Mouse (Mus musculus): ENCODE measurements around the gene Alkal2. TPM values are rescaled to one million over a fixed set of nuclear protein-coding genes. Genes with fewer than 3 reads are reported as not detected.

Alkal2 gene
- total and polyA plus RNA-seq, 2 experiments from 2014 or later = 0.33 to 0.41 TPM

- no peaks in the 10 kb centered on the region for H3K4me1 ChIP-seq (ENCODE audit: insufficient read depth, low read length)
- ATAC-seq (ENCODE audit: low FRiP score) = no peak
- no peak overlapping the region for H3K4me2 ChIP-seq (ENCODE audit: low read depth, low read length, poor library complexity, severe bottlenecking)
- no peak overlapping the region for H3K27ac ChIP-seq (ENCODE audit: low read depth, low read length)
- H3K27me3 ChIP-seq (ENCODE audit: insufficient read depth, low read length) = no peaks in the 10 kb centered on the region
- TF ChIP-seq CTCF (IDR thresholded peaks at IDR 0.05) = no peak
- WGBS = 67% methylated on average over 2 of the region's 2 CpGs
- H3K9me3 ChIP-seq (ENCODE audit: low read length) = no peaks in the 10 kb centered on the region
- H3K36me3 ChIP-seq (ENCODE audit: insufficient read depth, low read length) = no peaks in the 10 kb centered on the region
- no peak overlapping the region for H3K4me3 ChIP-seq (ENCODE audit: low read depth, low read length)
- DNase-seq (ENCODE audit: low spot score) = peak; percentile 75
- H3K9ac ChIP-seq (replicated peaks; ENCODE audit: low read length, poor library complexity, severe bottlenecking) = no peak overlapping the region
Observed at GRCm38 (mm10) chr12:30864347-30864746, 19.8 kb upstream of the Alkal2 start.

GRCm38 (mm10) chr12:30865781-30866180 lies 18.3 kb upstream of the Alkal2 start:
- TF ChIP-seq CTCF (IDR thresholded peaks at IDR 0.05) = no peak
- no peaks in the 10 kb centered on the region for H3K36me3 ChIP-seq (ENCODE audit: insufficient read depth, low read length)
- ATAC-seq (ENCODE audit: low FRiP score) (no peak), DNase-seq (ENCODE audit: low spot score) (no peak)
- H3K4me3 ChIP-seq (ENCODE audit: low read depth, low read length) = no peak overlapping the region
- no peaks in the 10 kb centered on the region for H3K4me1 ChIP-seq (ENCODE audit: insufficient read depth, low read length)
- WGBS = 84% methylated on average over 4 of the region's 4 CpGs
- no peak overlapping the region for H3K4me2 ChIP-seq (ENCODE audit: low read depth, low read length, poor library complexity, severe bottlenecking)
- no peaks in the 10 kb centered on the region for H3K27me3 ChIP-seq (ENCODE audit: insufficient read depth, low read length)
- no peak overlapping the region for H3K27ac ChIP-seq (ENCODE audit: low read depth, low read length)
- H3K9ac ChIP-seq (replicated peaks; ENCODE audit: low read length, poor library complexity, severe bottlenecking) = no peak overlapping the region
- H3K9me3 ChIP-seq (ENCODE audit: low read length) = no peaks in the 10 kb centered on the region

GRCm38 (mm10) chr12:30879447-30879846 lies 4.7 kb upstream of the Alkal2 start:
- no peak for DNase-seq (ENCODE audit: low spot score)
- no peaks in the 10 kb centered on the region for H3K36me3 ChIP-seq (ENCODE audit: insufficient read depth, low read length)
- no peak overlapping the region for H3K9ac ChIP-seq (replicated peaks; ENCODE audit: low read length, poor library complexity, severe bottlenecking)

GRCm38 (mm10) chr12:30883592-30883985 lies 533 bp upstream of the Alkal2 start:
- Histone ChIP-seq H3K36me3 (ENCODE audit: insufficient read depth, low read length) (no peaks in the 10 kb centered on the region), H3K27ac (ENCODE audit: low read depth, low read length) (no peak overlapping the region), H3K4me3 (ENCODE audit: low read depth, low read length) (peak overlapping the region; percentile 57), H3K4me1 (ENCODE audit: insufficient read depth, low read length) (no peaks in the 10 kb centered on the region; the same call in 1 of the 2 replicates), H3K4me2 (ENCODE audit: low read depth, low read length, poor library complexity, severe bottlenecking) (peak overlapping the region; percentile 100), H3K27me3 (ENCODE audit: insufficient read depth, low read length) (peaks cover 21% of the 10 kb centered on the region), H3K9me3 (ENCODE audit: low read length) (no peaks in the 10 kb centered on the region), H3K9ac (replicated peaks; ENCODE audit: low read length, poor library complexity, severe bottlenecking) (0 out of 2 replicates have a peak overlapping the region, but pooled peaks have one; percentile 33)
- DNase-seq (ENCODE audit: low spot score) (no peak), ATAC-seq (ENCODE audit: low FRiP score) (no peak)
- TF ChIP-seq CTCF (IDR thresholded peaks at IDR 0.05) = no peak
- WGBS = 14% methylated on average over 4 of the region's 4 CpGs

More at GRCm38 (mm10) chr12:30879447-30879846, 4.7 kb upstream of the Alkal2 start:
- no peaks in the 10 kb centered on the region for H3K9me3 ChIP-seq (ENCODE audit: low read length)
- H3K27me3 ChIP-seq (ENCODE audit: insufficient read depth, low read length) = peaks cover 5% of the 10 kb centered on the region; the same call in 1 of the 2 replicates
- TF ChIP-seq CTCF (IDR thresholded peaks at IDR 0.05) = peak; percentile 38
- no peak overlapping the region for H3K27ac ChIP-seq (ENCODE audit: low read depth, low read length)
- H3K4me3 ChIP-seq (ENCODE audit: low read depth, low read length) = no peak overlapping the region
- H3K4me2 ChIP-seq (ENCODE audit: low read depth, low read length, poor library complexity, severe bottlenecking) = no peak overlapping the region
- ATAC-seq (ENCODE audit: low FRiP score) = no peak
- 72% methylated on average over 6 of the region's 6 CpGs for WGBS
- no peaks in the 10 kb centered on the region; the same call in 1 of the 2 replicates for H3K4me1 ChIP-seq (ENCODE audit: insufficient read depth, low read length)

- Histone ChIP-seq H3K4me2 (ENCODE audit: low read depth, low read length, poor library complexity, severe bottlenecking) (peak overlapping the region; percentile 100), H3K4me3 (ENCODE audit: low read depth, low read length) (peak overlapping the region; percentile 57), H3K27ac (ENCODE audit: low read depth, low read length) (no peak overlapping the region), H3K36me3 (ENCODE audit: insufficient read depth, low read length) (no peaks in the 10 kb centered on the region), H3K27me3 (ENCODE audit: insufficient read depth, low read length) (peaks cover 21% of the 10 kb centered on the region), H3K9ac (replicated peaks; ENCODE audit: low read length, poor library complexity, severe bottlenecking) (0 out of 2 replicates have a peak overlapping the region, but pooled peaks have one; percentile 33), H3K4me1 (ENCODE audit: insufficient read depth, low read length) (no peaks in the 10 kb centered on the region; the same call in 1 of the 2 replicates), H3K9me3 (ENCODE audit: low read length) (no peaks in the 10 kb centered on the region)
- 8% methylated on average over 39 of the region's 39 CpGs for WGBS
- TF ChIP-seq CTCF (IDR thresholded peaks at IDR 0.05) = no peak
- ATAC-seq (ENCODE audit: low FRiP score) (peak; percentile 45; the same call in 1 of the 2 replicates), DNase-seq (ENCODE audit: low spot score) (no peak)
Observed at GRCm38 (mm10) chr12:30884622-30885230, 604 bp downstream of the Alkal2 start.

- WGBS = 74% methylated on average over 6 of the region's 6 CpGs
- ATAC-seq (ENCODE audit: low FRiP score) = no peak
Observed at GRCm38 (mm10) chr12:30885891-30886290, 1.8 kb downstream of the Alkal2 start.

More at GRCm38 (mm10) chr12:30885891-30886290, 1.8 kb downstream of the Alkal2 start:
- Histone ChIP-seq H3K4me1 (ENCODE audit: insufficient read depth, low read length) (no peaks in the 10 kb centered on the region; the same call in 1 of the 2 replicates), H3K27me3 (ENCODE audit: insufficient read depth, low read length) (peaks cover 21% of the 10 kb centered on the region), H3K9me3 (ENCODE audit: low read length) (no peaks in the 10 kb centered on the region), H3K4me2 (ENCODE audit: low read depth, low read length, poor library complexity, severe bottlenecking) (no peak overlapping the region), H3K36me3 (ENCODE audit: insufficient read depth, low read length) (no peaks in the 10 kb centered on the region), H3K4me3 (ENCODE audit: low read depth, low read length) (no peak overlapping the region), H3K9ac (replicated peaks; ENCODE audit: low read length, poor library complexity, severe bottlenecking) (no peak overlapping the region), H3K27ac (ENCODE audit: low read depth, low read length) (no peak overlapping the region)
- TF ChIP-seq CTCF (IDR thresholded peaks at IDR 0.05) = no peak
- no peak for DNase-seq (ENCODE audit: low spot score)

Measured in midbrain, postnatal 0 days (tissue).